Mouse (Mus musculus): ENCODE measurements at regions not wholly inside any gene's neighbourhood (a gene's known extent, or its start where the extent isn't known, plus 50 kb on each side); places are given as distances from the start of the nearest gene placed in this dataset.
A peak's percentile ranks its signal among the peaks of the same experiment; 100 is the strongest.

DNA sequence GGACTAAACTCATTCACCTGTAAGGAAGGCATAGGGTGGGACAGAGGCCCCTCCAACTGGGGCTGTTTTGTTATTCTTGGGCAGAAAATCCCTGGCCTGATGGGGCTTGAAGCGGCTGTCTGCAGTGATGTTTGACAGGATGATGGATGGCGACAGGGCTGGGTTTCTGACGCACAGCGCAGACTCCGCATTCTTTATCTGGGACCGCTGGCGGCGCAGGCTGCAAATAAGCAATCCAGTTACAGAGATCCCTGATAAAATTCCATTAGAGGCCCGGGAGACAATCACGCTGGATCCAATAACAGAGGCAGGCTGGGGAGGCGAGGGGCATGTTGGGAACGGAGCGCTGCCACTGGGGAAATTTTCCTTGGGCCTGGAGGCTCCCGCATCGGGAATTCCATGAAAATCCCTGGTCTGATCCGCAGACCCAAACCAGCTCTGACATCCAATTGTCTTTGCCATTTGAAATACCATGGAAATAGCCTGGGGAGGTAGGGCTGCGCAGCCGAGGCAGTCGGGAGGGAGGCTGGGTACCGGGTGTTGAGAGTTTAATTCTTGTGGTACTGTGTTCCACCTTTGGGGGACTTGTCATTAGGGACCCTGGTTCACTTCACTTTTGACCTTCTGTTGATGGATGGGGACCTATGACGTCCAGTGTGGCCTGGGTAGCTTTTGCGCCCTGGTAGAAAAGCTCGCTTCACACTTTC is 99.0 kb upstream of the Sdk2 start:
- H3K4me1 ChIP-seq (ENCODE audit: control insufficient read depth, insufficient read depth, low read length): peaks cover 6% of the 10 kb centered on the region; the same call in 1 of the 2 replicates
- H3K27ac ChIP-seq (ENCODE audit: low read depth, low read length): 0 out of 2 replicates have a peak overlapping the region, but pooled peaks have one; percentile 41
- H3K36me3 ChIP-seq (ENCODE audit: control insufficient read depth, insufficient read depth, low read length): no peaks in the 10 kb centered on the region
- H3K4me2 ChIP-seq: peak overlapping the region; percentile 58
- 16% methylated on average over 23 of the region's 23 CpGs for WGBS (ENCODE audit: insufficient replicate concordance)
- peak overlapping the region; percentile 21; the same call in 1 of the 2 replicates for H3K4me3 ChIP-seq (ENCODE audit: low read depth, low read length)
- no peak for ATAC-seq (replicated peaks; ENCODE audit: insufficient number of reproducible peaks, low FRiP score, low TSS enrichment)
- peak overlapping the region; percentile 63; the same call in 1 of the 2 replicates for H3K9ac ChIP-seq (ENCODE audit: low read depth, low read length)
- no peaks in the 10 kb centered on the region for H3K9me3 ChIP-seq (replicated peaks; ENCODE audit: control insufficient read depth, low read length)
- no peaks in the 10 kb centered on the region for H3K27me3 ChIP-seq (ENCODE audit: control insufficient read depth, insufficient read depth, low read length)

DNA sequence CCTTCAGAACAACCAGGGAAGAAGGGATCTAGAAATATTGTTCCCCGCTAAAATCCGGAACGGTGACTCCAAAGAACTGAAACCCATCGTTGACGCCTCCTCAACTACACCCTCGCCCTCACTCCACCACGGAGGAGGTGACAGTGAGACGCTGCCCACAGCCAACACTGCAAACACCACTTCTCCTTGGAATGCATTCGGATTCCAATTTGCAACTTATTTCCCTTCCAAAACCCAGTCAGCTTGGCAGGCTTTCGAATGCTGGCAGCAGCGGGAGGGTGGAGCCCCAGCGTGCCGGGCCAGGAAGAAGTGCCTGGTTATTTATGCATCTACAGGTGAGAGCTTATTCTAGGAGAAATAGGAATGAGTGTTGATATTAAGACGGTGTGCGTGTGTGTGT is 85.9 kb upstream of the Sdk2 start:
- Histone ChIP-seq H3K27me3 (ENCODE audit: control insufficient read depth, insufficient read depth, low read length) (no peaks in the 10 kb centered on the region), H3K4me3 (ENCODE audit: low read depth, low read length) (no peak overlapping the region), H3K4me2 (no peak overlapping the region), H3K9me3 (replicated peaks; ENCODE audit: control insufficient read depth, low read length) (no peaks in the 10 kb centered on the region), H3K27ac (ENCODE audit: low read depth, low read length) (no peak overlapping the region), H3K36me3 (ENCODE audit: control insufficient read depth, insufficient read depth, low read length) (no peaks in the 10 kb centered on the region), H3K9ac (ENCODE audit: low read depth, low read length) (0 out of 2 replicates have a peak overlapping the region, but pooled peaks have one; percentile 7), H3K4me1 (ENCODE audit: control insufficient read depth, insufficient read depth, low read length) (no peaks in the 10 kb centered on the region)
- no peak for ATAC-seq (replicated peaks; ENCODE audit: insufficient number of reproducible peaks, low FRiP score, low TSS enrichment)
- WGBS (ENCODE audit: insufficient replicate concordance): 79% methylated on average over 15 of the region's 15 CpGs

DNA sequence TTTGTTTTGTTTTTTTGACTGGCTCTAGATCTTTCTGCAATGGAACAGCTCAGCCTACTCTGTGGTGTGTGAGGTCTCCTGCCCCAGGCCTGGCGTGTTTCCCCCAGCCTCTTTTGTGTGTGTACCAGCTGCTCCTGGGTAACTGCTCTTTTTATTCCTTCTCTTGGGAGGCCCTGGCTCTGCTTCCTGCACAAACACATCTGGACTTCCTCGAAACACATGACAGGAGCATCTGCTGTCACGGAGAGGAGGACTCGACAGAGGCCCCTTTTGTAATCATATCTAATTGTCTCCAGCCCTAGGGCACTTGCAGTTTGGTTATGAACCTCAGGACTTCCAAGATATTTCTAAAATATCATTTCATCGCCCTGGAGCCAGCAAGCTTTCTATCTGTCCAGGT is 79.5 kb upstream of the Sdk2 start:
- Histone ChIP-seq H3K4me1 (ENCODE audit: control insufficient read depth, insufficient read depth, low read length) (peaks cover 4% of the 10 kb centered on the region), H3K4me3 (ENCODE audit: low read depth, low read length) (no peak overlapping the region), H3K27me3 (ENCODE audit: control insufficient read depth, insufficient read depth, low read length) (no peaks in the 10 kb centered on the region), H3K36me3 (ENCODE audit: control insufficient read depth, insufficient read depth, low read length) (no peaks in the 10 kb centered on the region), H3K4me2 (no peak overlapping the region), H3K9me3 (replicated peaks; ENCODE audit: control insufficient read depth, low read length) (no peaks in the 10 kb centered on the region), H3K27ac (ENCODE audit: low read depth, low read length) (no peak overlapping the region), H3K9ac (ENCODE audit: low read depth, low read length) (no peak overlapping the region)
- WGBS (ENCODE audit: insufficient replicate concordance): 32% methylated on average over 5 of the region's 5 CpGs
- ATAC-seq (replicated peaks; ENCODE audit: insufficient number of reproducible peaks, low FRiP score, low TSS enrichment): no peak

DNA sequence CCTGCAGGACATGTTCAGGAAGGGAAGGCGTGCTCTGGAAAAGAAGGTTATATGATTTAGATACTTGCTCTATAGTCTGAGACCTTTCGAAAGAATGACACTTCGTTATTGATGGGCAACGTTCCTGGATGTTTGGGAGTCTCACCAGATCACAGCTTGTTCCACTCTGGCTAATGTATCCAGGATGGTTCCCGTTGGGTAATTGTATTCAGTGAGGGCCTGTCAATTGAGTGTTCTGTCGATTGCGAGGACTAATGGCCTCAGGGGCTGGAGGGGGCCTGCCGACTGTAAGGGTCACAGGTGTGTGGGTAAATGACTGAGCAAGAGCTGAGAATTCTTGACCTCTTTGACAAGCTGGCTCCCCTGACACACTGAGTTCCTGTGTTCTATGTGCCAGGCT is 62.4 kb upstream of the Sdk2 start:
- no peak overlapping the region for H3K27ac ChIP-seq (ENCODE audit: low read depth, low read length)
- H3K36me3 ChIP-seq (ENCODE audit: control insufficient read depth, insufficient read depth, low read length): no peaks in the 10 kb centered on the region
- no peak for ATAC-seq (replicated peaks; ENCODE audit: insufficient number of reproducible peaks, low FRiP score, low TSS enrichment)
- H3K9ac ChIP-seq (ENCODE audit: low read depth, low read length): no peak overlapping the region
- H3K9me3 ChIP-seq (replicated peaks; ENCODE audit: control insufficient read depth, low read length): no peaks in the 10 kb centered on the region
- WGBS (ENCODE audit: insufficient replicate concordance): 72% methylated on average over 8 of the region's 8 CpGs
- H3K27me3 ChIP-seq (ENCODE audit: control insufficient read depth, insufficient read depth, low read length): no peaks in the 10 kb centered on the region
- H3K4me3 ChIP-seq (ENCODE audit: low read depth, low read length): no peak overlapping the region
- no peaks in the 10 kb centered on the region for H3K4me1 ChIP-seq (ENCODE audit: control insufficient read depth, insufficient read depth, low read length)
- no peak overlapping the region for H3K4me2 ChIP-seq

DNA sequence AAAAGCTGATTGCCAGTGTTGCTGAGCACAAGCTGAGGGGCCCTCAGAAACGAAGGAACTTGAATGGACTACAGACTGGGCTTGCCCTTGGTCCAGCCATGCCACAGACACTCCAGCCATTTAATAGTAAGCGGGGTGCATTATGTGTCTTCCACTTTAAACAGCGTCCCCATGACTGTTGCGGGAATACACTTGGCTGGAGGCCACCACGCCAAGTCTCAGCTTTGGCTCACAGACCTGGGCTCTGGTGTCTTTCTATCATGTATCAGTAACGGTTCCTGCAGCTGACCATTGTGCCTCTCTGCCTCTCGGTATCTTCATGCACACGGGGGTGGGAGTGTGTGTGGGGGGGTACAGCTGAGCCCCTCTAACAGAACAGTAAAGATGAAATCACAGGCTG is 62.0 kb upstream of the Sdk2 start:
- no peaks in the 10 kb centered on the region for H3K27me3 ChIP-seq (ENCODE audit: control insufficient read depth, insufficient read depth, low read length)
- no peak for ATAC-seq (replicated peaks; ENCODE audit: insufficient number of reproducible peaks, low FRiP score, low TSS enrichment)
- no peaks in the 10 kb centered on the region for H3K4me1 ChIP-seq (ENCODE audit: control insufficient read depth, insufficient read depth, low read length)
- H3K4me2 ChIP-seq: no peak overlapping the region
- H3K4me3 ChIP-seq (ENCODE audit: low read depth, low read length): no peak overlapping the region
- 83% methylated on average over 8 of the region's 8 CpGs for WGBS (ENCODE audit: insufficient replicate concordance)
- H3K36me3 ChIP-seq (ENCODE audit: control insufficient read depth, insufficient read depth, low read length): no peaks in the 10 kb centered on the region
- H3K9ac ChIP-seq (ENCODE audit: low read depth, low read length): no peak overlapping the region
- H3K27ac ChIP-seq (ENCODE audit: low read depth, low read length): no peak overlapping the region
- no peaks in the 10 kb centered on the region for H3K9me3 ChIP-seq (replicated peaks; ENCODE audit: control insufficient read depth, low read length)

DNA sequence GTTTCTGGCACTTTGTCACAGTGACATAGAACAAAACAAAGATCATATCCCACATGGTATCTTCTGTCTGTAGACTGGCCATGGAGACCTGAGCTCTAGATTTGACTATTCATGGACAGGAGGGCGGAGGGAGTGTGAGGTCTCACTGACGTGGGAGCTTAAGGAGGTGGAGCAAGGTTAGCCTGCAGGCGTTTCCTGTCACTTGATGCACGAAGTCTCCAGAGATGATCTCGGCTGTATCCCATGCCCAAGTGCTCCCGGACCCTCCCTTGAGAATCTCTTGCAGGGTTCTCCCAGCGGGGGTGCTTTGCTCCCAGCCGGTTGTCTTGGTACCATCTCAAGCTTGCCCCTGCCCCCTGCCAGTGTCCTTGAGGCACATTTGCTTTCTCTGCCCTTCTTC is 60.6 kb upstream of the Sdk2 start:
- Histone ChIP-seq H3K27ac (ENCODE audit: low read depth, low read length) (no peak overlapping the region), H3K9ac (ENCODE audit: low read depth, low read length) (no peak overlapping the region), H3K9me3 (replicated peaks; ENCODE audit: control insufficient read depth, low read length) (no peaks in the 10 kb centered on the region), H3K36me3 (ENCODE audit: control insufficient read depth, insufficient read depth, low read length) (no peaks in the 10 kb centered on the region), H3K27me3 (ENCODE audit: control insufficient read depth, insufficient read depth, low read length) (no peaks in the 10 kb centered on the region), H3K4me2 (no peak overlapping the region; the same call in 1 of the 2 replicates), H3K4me1 (ENCODE audit: control insufficient read depth, insufficient read depth, low read length) (no peaks in the 10 kb centered on the region), H3K4me3 (ENCODE audit: low read depth, low read length) (no peak overlapping the region)
- ATAC-seq (replicated peaks; ENCODE audit: insufficient number of reproducible peaks, low FRiP score, low TSS enrichment): no peak
- 26% methylated on average over 8 of the region's 8 CpGs for WGBS (ENCODE audit: insufficient replicate concordance)

DNA sequence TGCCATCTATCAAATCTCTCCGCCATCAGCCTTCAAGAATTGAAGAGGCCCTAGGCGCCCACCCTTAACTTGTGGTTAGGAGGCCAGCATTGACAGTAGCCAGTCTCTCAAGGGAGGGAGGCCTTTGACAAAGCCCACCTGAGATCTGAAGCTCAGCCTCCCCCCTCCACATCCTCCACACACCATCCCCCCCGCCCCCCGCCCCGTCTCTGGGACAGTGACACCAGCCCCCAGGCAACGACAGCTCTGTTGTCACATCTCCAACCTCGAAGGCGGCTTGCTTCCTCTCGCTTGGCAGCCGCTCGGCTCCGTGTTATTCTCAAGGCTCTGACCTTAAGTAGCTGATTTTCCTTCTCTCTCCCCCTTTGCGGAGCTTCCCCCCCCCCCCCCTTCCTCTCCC is 55.3 kb upstream of the Sdk2 start:
- Histone ChIP-seq H3K4me1 (ENCODE audit: control insufficient read depth, insufficient read depth, low read length) (no peaks in the 10 kb centered on the region), H3K36me3 (ENCODE audit: control insufficient read depth, insufficient read depth, low read length) (no peaks in the 10 kb centered on the region), H3K4me3 (ENCODE audit: low read depth, low read length) (no peak overlapping the region), H3K27me3 (ENCODE audit: control insufficient read depth, insufficient read depth, low read length) (no peaks in the 10 kb centered on the region), H3K4me2 (no peak overlapping the region), H3K9ac (ENCODE audit: low read depth, low read length) (no peak overlapping the region), H3K27ac (ENCODE audit: low read depth, low read length) (no peak overlapping the region), H3K9me3 (replicated peaks; ENCODE audit: control insufficient read depth, low read length) (no peaks in the 10 kb centered on the region)
- WGBS (ENCODE audit: insufficient replicate concordance): 44% methylated on average over 12 of the region's 13 CpGs
- no peak for ATAC-seq (replicated peaks; ENCODE audit: insufficient number of reproducible peaks, low FRiP score, low TSS enrichment)

DNA sequence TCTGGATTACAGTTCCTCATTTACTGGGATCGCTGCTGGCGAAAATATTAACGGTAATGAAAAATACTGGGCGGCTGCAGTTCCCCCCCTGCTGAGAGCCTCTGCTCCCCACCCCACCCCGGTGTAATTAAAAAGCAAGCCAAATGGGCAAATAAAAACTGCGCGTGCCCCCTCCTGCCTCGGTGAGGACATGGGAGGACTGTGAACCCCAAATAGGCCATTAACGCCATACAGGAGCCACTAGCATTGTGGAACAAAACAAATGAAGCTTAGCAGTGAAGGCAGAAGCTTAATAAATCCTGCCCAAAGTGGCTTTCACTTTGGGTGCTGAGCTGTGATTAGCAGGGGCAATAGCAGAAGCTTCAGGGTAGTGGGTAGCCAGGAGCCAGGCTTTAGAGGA is 52.3 kb upstream of the Sdk2 start:
- Histone ChIP-seq H3K27me3 (ENCODE audit: control insufficient read depth, insufficient read depth, low read length) (no peaks in the 10 kb centered on the region), H3K4me2 (no peak overlapping the region), H3K4me1 (ENCODE audit: control insufficient read depth, insufficient read depth, low read length) (no peaks in the 10 kb centered on the region), H3K27ac (ENCODE audit: low read depth, low read length) (no peak overlapping the region), H3K4me3 (ENCODE audit: low read depth, low read length) (no peak overlapping the region), H3K36me3 (ENCODE audit: control insufficient read depth, insufficient read depth, low read length) (no peaks in the 10 kb centered on the region), H3K9me3 (replicated peaks; ENCODE audit: control insufficient read depth, low read length) (no peaks in the 10 kb centered on the region), H3K9ac (ENCODE audit: low read depth, low read length) (no peak overlapping the region)
- 79% methylated on average over 9 of the region's 9 CpGs for WGBS (ENCODE audit: insufficient replicate concordance)
- ATAC-seq (replicated peaks; ENCODE audit: insufficient number of reproducible peaks, low FRiP score, low TSS enrichment): no peak
